Mouse (Mus musculus): Measurements from ENCODE around the gene Cdk4. TPM values are rescaled to one million over a fixed set of nuclear protein-coding genes. Genes with fewer than 3 reads are reported as not detected.
"Not testable (repeated sequence)": the region's sequence is repeated elsewhere in the genome, so short reads cannot be mapped to it uniquely, and the experiment has no call there.

Cdk4 gene
- polyA plus RNA-seq, 1 experiment = 724 TPM

- TF ChIP-seq CTCF (IDR thresholded peaks at IDR 0.05; ENCODE audit: borderline replicate concordance, insufficient read depth, low read length) (no peak), POLR2A (IDR thresholded peaks at IDR 0.05; ENCODE audit: low read depth, low read length) (no peak)
- no peak overlapping the region for H3K4me3 ChIP-seq (ENCODE audit: insufficient read depth, low read length)
- no peaks in the 10 kb centered on the region for H3K4me1 ChIP-seq (ENCODE audit: control insufficient read depth, insufficient read depth, low read length)
- no peak overlapping the region for H3K27ac ChIP-seq (ENCODE audit: insufficient read depth, low read length)
These were observed 7.9 kb upstream of the Cdk4 start for GRCm38 (mm10) chr10:127055406-127055805.

GRCm38 (mm10) chr10:127056490-127056889 is 6.8 kb upstream of the Cdk4 start:
- H3K27ac ChIP-seq (ENCODE audit: insufficient read depth, low read length) = no peak overlapping the region

GRCm38 (mm10) chr10:127058161-127058560 is 5.2 kb upstream of the Cdk4 start:
- no peak overlapping the region for H3K27ac ChIP-seq (ENCODE audit: insufficient read depth, low read length)
- TF ChIP-seq CTCF (IDR thresholded peaks at IDR 0.05; ENCODE audit: borderline replicate concordance, insufficient read depth, low read length) (peak; percentile 98), POLR2A (IDR thresholded peaks at IDR 0.05; ENCODE audit: low read depth, low read length) (no peak)
- no peaks in the 10 kb centered on the region for H3K4me1 ChIP-seq (ENCODE audit: control insufficient read depth, insufficient read depth, low read length)
- no peak overlapping the region for H3K4me3 ChIP-seq (ENCODE audit: insufficient read depth, low read length)

More at GRCm38 (mm10) chr10:127056490-127056889, 6.8 kb upstream of the Cdk4 start:
- TF ChIP-seq CTCF (IDR thresholded peaks at IDR 0.05; ENCODE audit: borderline replicate concordance, insufficient read depth, low read length) (no peak), POLR2A (IDR thresholded peaks at IDR 0.05; ENCODE audit: low read depth, low read length) (no peak)
- H3K4me3 ChIP-seq (ENCODE audit: insufficient read depth, low read length) = no peak overlapping the region
- no peaks in the 10 kb centered on the region for H3K4me1 ChIP-seq (ENCODE audit: control insufficient read depth, insufficient read depth, low read length)

GRCm38 (mm10) chr10:127058708-127059107 is 4.6 kb upstream of the Cdk4 start:
- no peak overlapping the region for H3K27ac ChIP-seq (ENCODE audit: insufficient read depth, low read length)
- TF ChIP-seq CTCF (IDR thresholded peaks at IDR 0.05; ENCODE audit: borderline replicate concordance, insufficient read depth, low read length) = no peak
- no peak for TF ChIP-seq POLR2A (IDR thresholded peaks at IDR 0.05; ENCODE audit: low read depth, low read length)
- H3K4me1 ChIP-seq (ENCODE audit: control insufficient read depth, insufficient read depth, low read length) = no peaks in the 10 kb centered on the region
- H3K4me3 ChIP-seq (ENCODE audit: insufficient read depth, low read length) = no peak overlapping the region

- Histone ChIP-seq H3K27ac (ENCODE audit: insufficient read depth, low read length) (no peak overlapping the region), H3K4me1 (ENCODE audit: control insufficient read depth, insufficient read depth, low read length) (no peaks in the 10 kb centered on the region), H3K4me3 (ENCODE audit: insufficient read depth, low read length) (peak overlapping the region; percentile 25; the same call in 1 of the 2 replicates)
- TF ChIP-seq CTCF (IDR thresholded peaks at IDR 0.05; ENCODE audit: borderline replicate concordance, insufficient read depth, low read length) (no peak), POLR2A (IDR thresholded peaks at IDR 0.05; ENCODE audit: low read depth, low read length) (no peak)
These were observed 4.0 kb upstream of the Cdk4 start for GRCm38 (mm10) chr10:127059174-127059967.

GRCm38 (mm10) chr10:127059968-127060916 is 3.1 kb upstream of the Cdk4 start, which contains the start of gene March9:
March9 (minus strand) TSS chr10:127060184.
- no peak for TF ChIP-seq CTCF (IDR thresholded peaks at IDR 0.05; ENCODE audit: borderline replicate concordance, insufficient read depth, low read length)
- no peak for TF ChIP-seq POLR2A (IDR thresholded peaks at IDR 0.05; ENCODE audit: low read depth, low read length)
- H3K27ac ChIP-seq (ENCODE audit: insufficient read depth, low read length) = no peak within 1 kb of the TSS
- peak within 1 kb of the TSS; percentile 25; the same call in 1 of the 2 replicates for H3K4me3 ChIP-seq (ENCODE audit: insufficient read depth, low read length)
- no peaks in the 10 kb centered on the region for H3K4me1 ChIP-seq (ENCODE audit: control insufficient read depth, insufficient read depth, low read length)

- Histone ChIP-seq H3K4me3 (ENCODE audit: insufficient read depth, low read length) (no peak overlapping the region), H3K4me1 (ENCODE audit: control insufficient read depth, insufficient read depth, low read length) (no peaks in the 10 kb centered on the region; the same call in 1 of the 2 replicates), H3K27ac (ENCODE audit: insufficient read depth, low read length) (no peak overlapping the region)
- no peak for TF ChIP-seq CTCF (IDR thresholded peaks at IDR 0.05; ENCODE audit: borderline replicate concordance, insufficient read depth, low read length)
- TF ChIP-seq POLR2A (IDR thresholded peaks at IDR 0.05; ENCODE audit: low read depth, low read length) = no peak
These were observed 2.2 kb upstream of the Cdk4 start for GRCm38 (mm10) chr10:127061085-127061484.

GRCm38 (mm10) chr10:127061513-127061912 is 1.8 kb upstream of the Cdk4 start:
- H3K4me1 ChIP-seq (ENCODE audit: control insufficient read depth, insufficient read depth, low read length) = no peaks in the 10 kb centered on the region; the same call in 1 of the 2 replicates
- H3K27ac ChIP-seq (ENCODE audit: insufficient read depth, low read length) = no peak overlapping the region
- no peak overlapping the region for H3K4me3 ChIP-seq (ENCODE audit: insufficient read depth, low read length)
- TF ChIP-seq CTCF (IDR thresholded peaks at IDR 0.05; ENCODE audit: borderline replicate concordance, insufficient read depth, low read length) (no peak), POLR2A (IDR thresholded peaks at IDR 0.05; ENCODE audit: low read depth, low read length) (no peak)

- H3K4me1 ChIP-seq (ENCODE audit: control insufficient read depth, insufficient read depth, low read length); H3K27ac ChIP-seq (ENCODE audit: insufficient read depth, low read length); H3K4me3 ChIP-seq (ENCODE audit: insufficient read depth, low read length): not testable (repeated sequence)
These were observed 1.2 kb upstream of the Cdk4 start for GRCm38 (mm10) chr10:127062101-127062500.
